Mouse (Mus musculus) ES-E14 (cell line): ENCODE results near the gene Antxr1.

ENCODE experiments used
- CHD2 ChIP-seq: IDR thresholded peaks from 2 replicates; pipeline ENCODE4 v1.6.1; 2014; ENCODE audit warnings: mild to moderate bottlenecking, low read depth, low read length, inconsistent platforms
- HCFC1 ChIP-seq: IDR thresholded peaks from 2 replicates; pipeline ENCODE4 v1.6.1; 2012; ENCODE audit warnings: low read length, inconsistent platforms, borderline replicate concordance; ENCODE audit not compliant: insufficient read depth
- ZC3H11A ChIP-seq: IDR thresholded peaks from 2 replicates; pipeline ENCODE4 v1.6.1; 2012; ENCODE audit warnings: low read depth, mild to moderate bottlenecking, inconsistent platforms, low read length, borderline replicate concordance
- ZNF384 ChIP-seq: IDR thresholded peaks from 2 replicates; pipeline ENCODE4 v1.6.1; 2012; ENCODE audit warnings: low read depth, low read length, inconsistent platforms

DNA sequence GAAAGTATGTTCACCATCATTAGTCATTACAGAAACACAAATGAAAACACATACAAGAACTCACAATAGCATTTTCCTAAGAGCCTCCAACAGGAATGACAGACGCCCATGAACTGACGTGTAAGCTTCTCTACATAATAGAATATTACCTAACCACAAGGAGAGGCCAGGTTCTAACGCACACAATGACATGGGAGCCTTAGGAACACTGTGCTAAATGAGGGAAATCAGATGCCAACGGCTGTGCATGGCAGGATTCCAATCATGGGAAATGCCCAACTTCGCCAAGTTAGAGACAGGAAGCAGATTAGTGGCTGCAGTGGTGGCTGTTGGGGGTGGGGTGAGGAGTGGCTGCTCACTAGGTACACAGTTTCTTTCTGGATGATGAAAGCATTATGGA, 76.6 kb downstream of the Antxr1 start:
- TF ChIP-seq CHD2 (no peak), HCFC1 (no peak), ZC3H11A (no peak), ZNF384 (no peak)
